Mouse (Mus musculus): Measurements from ENCODE around the gene Foxp1. TPM values are rescaled to one million over a fixed set of nuclear protein-coding genes. Genes with fewer than 3 reads are reported as not detected.

Gene Foxp1
- total and polyA plus RNA-seq, 3 experiments: 16.1 to 42.0 TPM; not detected in 1

- H3K27ac ChIP-seq (ENCODE audit: control insufficient read depth, low read depth, low read length): 0 out of 2 replicates have a peak overlapping the region, but pooled peaks have one; percentile 44
- H3K4me1 ChIP-seq (ENCODE audit: control insufficient read depth in 1 of 2, insufficient read depth in 2 of 2, low read length in 2 of 2): peaks cover 15 to 31% of the 10 kb centered on the region in 2 experiments; a peak in 3 of 4 replicates
- H3K4me3 ChIP-seq (ENCODE audit: control insufficient read depth in 1 of 2, insufficient read depth in 1 of 2, low read depth in 2 of 2, low read length in 2 of 2): peak overlapping the region in 1 of 2 experiments; percentile 10; a peak in 1 of 4 replicates
- peaks cover 0 to 42% of the 10 kb centered on the region in 2 experiments; a peak in 2 of 4 replicates for H3K36me3 ChIP-seq (ENCODE audit: control insufficient read depth in 1 of 2, insufficient read depth in 2 of 2, low read length in 2 of 2)
- peak; percentile 78 for DNase-seq (ENCODE audit: low read depth, low spot score)
- H3K79me2 ChIP-seq (ENCODE audit: control insufficient read depth, insufficient read depth, low read length, poor library complexity): no peaks in the 10 kb centered on the region
- H3K27me3 ChIP-seq (ENCODE audit: control insufficient read depth in 1 of 2, insufficient read depth in 2 of 2, low read length in 2 of 2): no peaks in the 10 kb centered on the region
- H3K9me3 ChIP-seq (replicated peaks; ENCODE audit: insufficient read depth, low read length): no peaks in the 10 kb centered on the region
- TF ChIP-seq GATA1 (IDR thresholded peaks at IDR 0.05; ENCODE audit: low read depth, low read length) (peak; percentile 47), ETS1 (IDR thresholded peaks at IDR 0.05; ENCODE audit: low read depth, low read length) (peak; percentile 28; the same call in 1 of the 2 replicates), ZKSCAN1 (IDR thresholded peaks at IDR 0.05; ENCODE audit: low read depth, low read length) (no peak), UBTF (IDR thresholded peaks at IDR 0.05; ENCODE audit: borderline replicate concordance, insufficient read depth, low read depth, low read length) (no peak), TCF12 (IDR thresholded peaks at IDR 0.05; ENCODE audit: low read depth, low read length) (0 out of 2 replicates have a peak, but pooled peaks have one; percentile 11), RCOR1 (IDR thresholded peaks at IDR 0.05; ENCODE audit: low read depth, low read length) (peak; percentile 67; the same call in 1 of the 2 replicates), GABPA (IDR thresholded peaks at IDR 0.05; ENCODE audit: low read depth, low read length) (no peak)
- no peak overlapping the region for H3K9ac ChIP-seq (ENCODE audit: control insufficient read depth, low read depth, low read length, poor library complexity, severe bottlenecking)
Observed at GRCm38 (mm10) chr6:99203231-99203630, 319.3 kb downstream of the Foxp1 start.

- Histone ChIP-seq H3K9me3 (replicated peaks; ENCODE audit: insufficient read depth, low read length) (no peaks in the 10 kb centered on the region), H3K4me1 (ENCODE audit: control insufficient read depth in 1 of 2, insufficient read depth in 2 of 2, low read length in 2 of 2) (peaks cover 15 to 31% of the 10 kb centered on the region in 2 experiments; a peak in 3 of 4 replicates), H3K9ac (ENCODE audit: control insufficient read depth, low read depth, low read length, poor library complexity, severe bottlenecking) (no peak overlapping the region), H3K27me3 (ENCODE audit: control insufficient read depth in 1 of 2, insufficient read depth in 2 of 2, low read length in 2 of 2) (no peaks in the 10 kb centered on the region), H3K36me3 (ENCODE audit: control insufficient read depth in 1 of 2, insufficient read depth in 2 of 2, low read length in 2 of 2) (peaks cover 0 to 42% of the 10 kb centered on the region in 2 experiments; a peak in 2 of 4 replicates), H3K79me2 (ENCODE audit: control insufficient read depth, insufficient read depth, low read length, poor library complexity) (no peaks in the 10 kb centered on the region), H3K4me3 (ENCODE audit: control insufficient read depth in 1 of 2, insufficient read depth in 1 of 2, low read depth in 2 of 2, low read length in 2 of 2) (peak overlapping the region in 1 of 2 experiments; percentile 10; a peak in 1 of 4 replicates), H3K27ac (ENCODE audit: control insufficient read depth, low read depth, low read length) (0 out of 2 replicates have a peak overlapping the region, but pooled peaks have one; percentile 44)
- TF ChIP-seq SIN3A (IDR thresholded peaks at IDR 0.05; ENCODE audit: low read length) (no peak), TBP (IDR thresholded peaks at IDR 0.05; ENCODE audit: low read depth, low read length) (no peak), TAL1 (IDR thresholded peaks at IDR 0.05; ENCODE audit: low read length) (no peak), MYB (IDR thresholded peaks at IDR 0.05; ENCODE audit: low read depth, low read length) (no peak), EP300 (IDR thresholded peaks at IDR 0.05; ENCODE audit: low read depth in 1 of 2, low read length in 2 of 2) (no peak), NELFE (IDR thresholded peaks at IDR 0.05; ENCODE audit: low read depth, low read length) (no peak), E2F4 (IDR thresholded peaks at IDR 0.05; ENCODE audit: borderline replicate concordance, low read depth, low read length) (no peak), ZC3H11A (IDR thresholded peaks at IDR 0.05; ENCODE audit: low read depth, low read length) (no peak), MYC (IDR thresholded peaks at IDR 0.05; ENCODE audit: low read depth, low read length) (no peak), ZKSCAN1 (IDR thresholded peaks at IDR 0.05; ENCODE audit: low read depth, low read length) (no peak), MAX (IDR thresholded peaks at IDR 0.05; ENCODE audit: low read length) (no peak), ZMIZ1 (IDR thresholded peaks at IDR 0.05; ENCODE audit: low read depth, low read length) (no peak)
- DNase-seq (ENCODE audit: low read depth, low spot score): no peak
Observed at GRCm38 (mm10) chr6:99202781-99203180, 319.7 kb downstream of the Foxp1 start.

Data from MEL (cell line).